Mouse (Mus musculus): ENCODE data around the gene Tnfrsf13c. TPM values are rescaled to one million over a fixed set of nuclear protein-coding genes. Genes with fewer than 3 reads are reported as not detected.

The Tnfrsf13c gene
- polyA plus RNA-seq, 1 experiment from 2014 or later, result not detected

DNA sequence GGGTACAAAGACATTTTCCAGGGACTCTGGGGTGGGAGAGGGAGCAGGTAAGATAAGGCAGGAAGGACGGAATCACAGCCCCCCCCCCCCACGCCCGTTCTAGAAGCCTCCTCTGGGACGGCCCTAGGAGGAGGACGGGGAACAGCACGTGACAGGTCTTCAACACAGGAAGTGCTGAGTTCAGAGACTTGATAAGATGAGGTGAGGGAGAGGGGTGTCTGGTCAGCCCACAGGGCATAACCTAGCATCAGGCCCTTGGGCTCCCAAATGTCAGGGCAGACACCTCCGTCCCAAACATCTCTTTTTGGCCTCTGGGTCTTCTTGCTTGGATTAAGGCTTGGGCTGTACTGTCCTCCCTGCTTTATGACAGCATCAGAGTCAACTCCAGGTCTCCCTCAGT lies 918 bp downstream of the Tnfrsf13c start:
- H3K27ac ChIP-seq (ENCODE audit: low read depth, low read length), result no peak overlapping the region
- no peaks in the 10 kb centered on the region for H3K36me3 ChIP-seq (ENCODE audit: control insufficient read depth, insufficient read depth)
- no peaks in the 10 kb centered on the region for H3K9me3 ChIP-seq (ENCODE audit: control insufficient read depth)
- H3K4me1 ChIP-seq (replicated peaks; ENCODE audit: control insufficient read depth, insufficient read depth, low read length), result no peaks in the 10 kb centered on the region
- no peak overlapping the region for H3K4me2 ChIP-seq (replicated peaks; ENCODE audit: low read depth)
- H3K27me3 ChIP-seq (replicated peaks; ENCODE audit: control insufficient read depth, insufficient read depth, low read length), result peaks cover 33% of the 10 kb centered on the region; the same call in 1 of the 2 replicates
- WGBS, result 41% methylated on average over 7 of the region's 7 CpGs
- no peak for ATAC-seq
- no peak overlapping the region for H3K9ac ChIP-seq (ENCODE audit: low read depth, low read length)
- TF ChIP-seq CTCF (IDR thresholded peaks at IDR 0.05; ENCODE audit: low read depth), result no peak
- H3K4me3 ChIP-seq (ENCODE audit: low read depth, low read length), result no peak overlapping the region

GRCm38 (mm10) chr15:82221104-82221860 lies 2.9 kb downstream of the Tnfrsf13c start:
- Histone ChIP-seq H3K9ac (ENCODE audit: low read depth, low read length) (no peak overlapping the region), H3K27me3 (replicated peaks; ENCODE audit: control insufficient read depth, insufficient read depth, low read length) (peaks cover 43% of the 10 kb centered on the region), H3K27ac (ENCODE audit: low read depth, low read length) (no peak overlapping the region), H3K36me3 (ENCODE audit: control insufficient read depth, insufficient read depth) (no peaks in the 10 kb centered on the region), H3K4me2 (replicated peaks; ENCODE audit: low read depth) (no peak overlapping the region), H3K9me3 (ENCODE audit: control insufficient read depth) (no peaks in the 10 kb centered on the region), H3K4me1 (replicated peaks; ENCODE audit: control insufficient read depth, insufficient read depth, low read length) (no peaks in the 10 kb centered on the region), H3K4me3 (ENCODE audit: low read depth, low read length) (no peak overlapping the region)
- no peak for ATAC-seq
- 76% methylated on average over 14 of the region's 14 CpGs for WGBS
- TF ChIP-seq CTCF (IDR thresholded peaks at IDR 0.05; ENCODE audit: low read depth), result no peak

DNA sequence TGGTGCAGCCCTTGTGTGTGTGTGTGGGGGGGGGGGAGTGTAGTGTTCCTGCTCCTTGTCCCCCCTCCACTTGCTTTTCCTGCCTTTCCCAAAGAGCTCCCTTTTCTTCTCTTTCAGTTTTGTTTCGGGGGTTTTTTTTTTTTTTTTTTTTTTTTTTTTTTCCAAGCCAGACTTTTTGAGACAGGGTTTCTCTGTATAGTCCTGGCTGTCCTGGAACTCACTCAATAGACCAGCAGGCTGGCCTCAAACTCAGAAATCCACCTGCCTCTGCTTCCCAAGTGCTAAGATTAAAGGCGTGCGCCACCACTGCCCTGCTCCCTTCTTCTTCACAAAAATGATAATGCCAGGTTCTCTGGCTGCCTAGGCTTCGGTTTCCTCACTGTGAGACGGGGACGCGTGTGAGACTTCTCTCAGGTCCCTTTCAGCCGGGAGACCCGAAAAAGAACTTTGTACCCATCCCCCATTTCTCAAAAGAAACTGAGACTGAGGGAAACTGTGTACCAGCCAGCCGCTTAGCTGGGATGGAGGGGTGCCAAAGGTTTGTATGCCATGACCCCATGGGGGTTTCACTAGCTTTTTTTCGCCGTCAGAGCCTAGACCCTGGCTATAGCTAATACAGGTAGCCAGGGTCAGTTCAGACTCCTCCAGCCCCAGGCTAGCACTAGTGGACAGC lies 4.0 kb downstream of the Tnfrsf13c start:
- no peaks in the 10 kb centered on the region for H3K9me3 ChIP-seq (ENCODE audit: control insufficient read depth)
- H3K4me3 ChIP-seq (ENCODE audit: low read depth, low read length), result no peak overlapping the region
- H3K27ac ChIP-seq (ENCODE audit: low read depth, low read length), result no peak overlapping the region
- no peak overlapping the region for H3K4me2 ChIP-seq (replicated peaks; ENCODE audit: low read depth)
- no peak for ATAC-seq
- WGBS, result 70% methylated on average over 12 of the region's 12 CpGs
- TF ChIP-seq CTCF (IDR thresholded peaks at IDR 0.05; ENCODE audit: low read depth), result no peak
- peaks cover 45% of the 10 kb centered on the region for H3K27me3 ChIP-seq (replicated peaks; ENCODE audit: control insufficient read depth, insufficient read depth, low read length)
- H3K36me3 ChIP-seq (ENCODE audit: control insufficient read depth, insufficient read depth), result no peaks in the 10 kb centered on the region
- no peak overlapping the region for H3K9ac ChIP-seq (ENCODE audit: low read depth, low read length)
- no peaks in the 10 kb centered on the region for H3K4me1 ChIP-seq (replicated peaks; ENCODE audit: control insufficient read depth, insufficient read depth, low read length)

DNA sequence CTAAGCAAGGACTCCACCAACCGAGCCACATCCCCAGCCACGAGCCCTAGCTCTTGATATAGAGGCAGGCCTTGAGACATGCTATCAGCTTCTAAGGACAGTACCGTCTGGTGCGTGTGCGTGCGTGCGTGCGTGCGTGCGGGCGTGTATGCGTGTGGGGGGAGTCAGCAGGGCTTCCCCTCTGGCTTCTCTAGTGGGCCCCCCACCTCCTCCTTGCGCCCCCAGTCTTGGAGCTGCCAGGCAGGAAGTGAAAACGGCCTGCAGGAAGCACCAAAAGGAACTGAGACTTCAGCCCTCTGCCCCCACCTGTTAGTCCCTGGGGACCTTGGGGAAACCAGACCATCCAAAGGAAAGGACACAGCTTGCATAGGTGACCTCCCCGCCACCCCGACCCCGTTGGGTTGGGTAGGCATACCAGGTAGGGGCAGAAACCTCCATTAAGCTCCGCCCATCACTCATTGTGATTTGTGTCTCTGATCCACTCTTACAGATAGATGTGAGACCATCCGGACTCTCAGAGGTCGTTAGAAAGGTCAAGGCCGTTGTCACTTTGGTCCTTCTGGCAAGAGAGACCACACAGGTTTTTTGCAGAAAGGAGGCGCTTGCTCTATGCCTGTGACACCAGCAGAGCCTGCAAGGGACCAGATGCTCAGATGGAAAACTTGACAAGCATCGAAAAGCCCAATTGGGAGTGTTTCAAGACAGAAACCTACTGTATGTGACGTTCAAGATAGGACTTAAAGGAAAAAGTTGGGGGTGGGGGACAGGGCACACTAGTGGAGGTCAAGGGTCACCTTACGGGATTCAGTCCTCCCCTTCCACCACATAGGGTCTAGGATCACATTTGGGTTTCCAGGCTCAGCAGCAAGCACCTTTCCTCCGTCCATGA lies 5.1 kb downstream of the Tnfrsf13c start:
- H3K27ac ChIP-seq (ENCODE audit: low read depth, low read length), result no peak overlapping the region
- 75% methylated on average over 26 of the region's 26 CpGs for WGBS
- no peaks in the 10 kb centered on the region for H3K36me3 ChIP-seq (ENCODE audit: control insufficient read depth, insufficient read depth)
- H3K9me3 ChIP-seq (ENCODE audit: control insufficient read depth), result no peaks in the 10 kb centered on the region
- no peaks in the 10 kb centered on the region for H3K4me1 ChIP-seq (replicated peaks; ENCODE audit: control insufficient read depth, insufficient read depth, low read length)
- H3K9ac ChIP-seq (ENCODE audit: low read depth, low read length), result no peak overlapping the region
- no peak for TF ChIP-seq CTCF (IDR thresholded peaks at IDR 0.05; ENCODE audit: low read depth)
- peaks cover 43% of the 10 kb centered on the region for H3K27me3 ChIP-seq (replicated peaks; ENCODE audit: control insufficient read depth, insufficient read depth, low read length)
- no peak overlapping the region for H3K4me2 ChIP-seq (replicated peaks; ENCODE audit: low read depth)
- H3K4me3 ChIP-seq (ENCODE audit: low read depth, low read length), result no peak overlapping the region
- ATAC-seq, result no peak

DNA sequence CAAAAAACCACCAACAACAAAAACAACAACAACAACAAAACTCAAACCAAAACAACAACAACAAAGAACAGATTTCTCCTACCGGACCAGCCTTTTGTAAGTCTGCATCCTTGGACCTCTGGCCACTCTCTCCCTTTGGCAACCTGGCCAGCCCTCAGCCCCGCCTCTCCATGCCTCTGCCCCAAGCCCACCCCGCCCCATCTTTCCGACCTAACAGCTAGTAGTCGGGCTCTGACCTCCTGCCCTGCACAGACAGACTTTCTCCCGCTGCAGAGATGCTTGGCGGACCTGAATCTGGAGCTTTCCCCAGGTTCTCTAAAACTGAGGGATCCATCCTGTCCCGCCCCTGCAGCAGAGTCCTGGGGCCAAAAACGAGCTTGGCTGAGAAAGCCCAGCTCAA lies 6.2 kb downstream of the Tnfrsf13c start:
- WGBS, result 48% methylated on average over 9 of the region's 9 CpGs

GRCm38 (mm10) chr15:82217039-82217438 lies 7.1 kb downstream of the Tnfrsf13c start:
- Histone ChIP-seq H3K4me1 (replicated peaks; ENCODE audit: control insufficient read depth, insufficient read depth, low read length) (no peaks in the 10 kb centered on the region), H3K27me3 (replicated peaks; ENCODE audit: control insufficient read depth, insufficient read depth, low read length) (peaks cover 56% of the 10 kb centered on the region), H3K36me3 (ENCODE audit: control insufficient read depth, insufficient read depth) (no peaks in the 10 kb centered on the region), H3K9ac (ENCODE audit: low read depth, low read length) (no peak overlapping the region), H3K4me2 (replicated peaks; ENCODE audit: low read depth) (no peak overlapping the region), H3K27ac (ENCODE audit: low read depth, low read length) (no peak overlapping the region), H3K9me3 (ENCODE audit: control insufficient read depth) (no peaks in the 10 kb centered on the region), H3K4me3 (ENCODE audit: low read depth, low read length) (no peak overlapping the region)
- no peak for ATAC-seq
- WGBS, result 17% methylated on average over 7 of the region's 7 CpGs
- TF ChIP-seq CTCF (IDR thresholded peaks at IDR 0.05; ENCODE audit: low read depth), result no peak

More for the DNA sequence above, 6.2 kb downstream of the Tnfrsf13c start:
- Histone ChIP-seq H3K27me3 (replicated peaks; ENCODE audit: control insufficient read depth, insufficient read depth, low read length) (peaks cover 48% of the 10 kb centered on the region), H3K27ac (ENCODE audit: low read depth, low read length) (no peak overlapping the region), H3K9ac (ENCODE audit: low read depth, low read length) (no peak overlapping the region), H3K36me3 (ENCODE audit: control insufficient read depth, insufficient read depth) (no peaks in the 10 kb centered on the region), H3K9me3 (ENCODE audit: control insufficient read depth) (no peaks in the 10 kb centered on the region), H3K4me3 (ENCODE audit: low read depth, low read length) (no peak overlapping the region), H3K4me1 (replicated peaks; ENCODE audit: control insufficient read depth, insufficient read depth, low read length) (no peaks in the 10 kb centered on the region), H3K4me2 (replicated peaks; ENCODE audit: low read depth) (no peak overlapping the region)
- no peak for TF ChIP-seq CTCF (IDR thresholded peaks at IDR 0.05; ENCODE audit: low read depth)
- no peak for ATAC-seq

All from intestine, postnatal 0 days (tissue).